Mouse (Mus musculus) T-cell, adult 2 months (primary cell): ENCODE data around the gene Sdsl.

Experiments used
- DNase-seq: peaks from one replicate; pipeline ENCODE4 v3.0.0; 2022; ENCODE audit warnings: low spot score

The Sdsl gene

GRCm38 (mm10) chr5:120427451-120427938, 45.1 kb downstream of the Sdsl start:
- DNase-seq, result no peak

- DNase-seq, result no peak
Observed at GRCm38 (mm10) chr5:120426572-120426971, 46.0 kb downstream of the Sdsl start.

GRCm38 (mm10) chr5:120425711-120426110, 46.9 kb downstream of the Sdsl start:
- DNase-seq, result no peak

GRCm38 (mm10) chr5:120424657-120425056, 48.0 kb downstream of the Sdsl start:
- no peak for DNase-seq

- no peak for DNase-seq
Observed at GRCm38 (mm10) chr5:120424039-120424438, 48.6 kb downstream of the Sdsl start.

GRCm38 (mm10) chr5:120420106-120420505, 52.5 kb downstream of the Sdsl start:
- DNase-seq, result no peak

GRCm38 (mm10) chr5:120413436-120413835, 59.2 kb downstream of the Sdsl start:
- DNase-seq, result no peak

- DNase-seq, result no peak
Observed at GRCm38 (mm10) chr5:120409385-120410378, 62.9 kb downstream of the Sdsl start.

- no peak for DNase-seq
Observed at GRCm38 (mm10) chr5:120408933-120409332, 63.7 kb downstream of the Sdsl start.
